Mouse (Mus musculus): Measurements from ENCODE around the gene Dis3l2.

Gene Dis3l2

DNA sequence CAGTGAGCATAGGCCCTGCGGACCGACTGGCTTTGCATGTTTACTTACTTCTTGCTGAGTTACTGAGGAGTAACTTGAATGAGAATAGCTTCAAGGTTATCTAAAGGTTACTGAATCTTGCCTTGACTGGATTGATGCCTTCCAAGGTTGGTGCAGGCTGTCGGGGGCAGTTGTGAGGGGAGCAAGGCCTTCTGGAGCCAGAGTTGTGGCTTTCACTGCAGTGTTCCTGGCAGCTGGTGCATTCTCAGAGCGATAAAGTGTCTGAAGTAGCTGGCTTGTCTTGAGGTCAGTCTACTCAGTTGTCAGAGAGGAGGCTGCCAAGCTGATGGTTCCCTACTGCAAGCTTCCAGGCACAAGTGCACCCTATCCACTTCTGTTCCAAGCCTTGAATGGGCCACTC, 15.8 kb downstream of the Dis3l2 start:
- no peak for DNase-seq (ENCODE audit: low read depth in 2 of 2, low spot score in 2 of 2)

GRCm38 (mm10) chr1:86733160-86733821, 29.7 kb downstream of the Dis3l2 start:
- no peak for DNase-seq (ENCODE audit: low read depth in 2 of 2, low spot score in 2 of 2)

DNA sequence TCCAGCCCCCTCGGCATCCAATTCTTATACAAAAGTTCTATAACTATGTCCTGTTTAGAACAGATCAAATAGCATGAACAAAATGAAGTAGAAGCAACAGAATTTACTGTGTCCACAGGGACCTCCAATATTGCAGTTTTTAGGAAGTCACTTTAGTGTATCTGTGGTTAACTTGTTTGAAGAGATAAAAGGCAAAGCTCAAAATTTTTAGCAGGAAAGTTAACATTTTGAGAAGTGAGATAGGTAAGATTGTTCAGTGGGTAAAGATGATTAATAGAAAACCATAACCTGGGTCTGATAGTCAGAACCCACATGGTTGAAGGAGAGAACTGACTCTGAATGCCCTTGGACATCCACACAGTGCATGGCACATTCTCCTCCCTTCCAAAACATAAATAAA, 32.8 kb downstream of the Dis3l2 start:
- DNase-seq (ENCODE audit: low read depth in 2 of 2, low spot score in 2 of 2): no peak

DNA sequence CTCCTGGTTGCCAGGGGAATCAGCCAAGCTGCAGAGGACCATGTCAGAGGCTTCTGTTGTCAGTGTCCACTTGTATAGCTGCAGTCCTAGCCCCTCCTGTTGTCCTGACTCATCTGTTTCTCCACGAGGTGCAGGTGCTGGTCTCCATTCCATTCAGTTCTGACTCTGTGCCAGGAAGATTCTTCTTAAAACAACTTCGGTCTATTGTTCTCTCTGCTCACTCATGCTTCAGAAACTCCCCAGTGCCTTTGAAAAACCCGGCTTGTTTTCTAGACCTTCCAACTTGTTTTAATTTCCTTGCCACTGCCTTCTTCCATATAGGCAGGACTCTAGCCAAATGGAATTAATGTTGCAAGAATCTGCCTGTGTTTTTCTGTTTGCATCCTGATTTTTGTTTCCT, 39.3 kb downstream of the Dis3l2 start:
- DNase-seq (ENCODE audit: low read depth in 2 of 2, low spot score in 2 of 2): no peak

GRCm38 (mm10) chr1:86747034-86747433, 43.4 kb downstream of the Dis3l2 start:
- no peak for DNase-seq (ENCODE audit: low read depth in 2 of 2, low spot score in 2 of 2)

DNA sequence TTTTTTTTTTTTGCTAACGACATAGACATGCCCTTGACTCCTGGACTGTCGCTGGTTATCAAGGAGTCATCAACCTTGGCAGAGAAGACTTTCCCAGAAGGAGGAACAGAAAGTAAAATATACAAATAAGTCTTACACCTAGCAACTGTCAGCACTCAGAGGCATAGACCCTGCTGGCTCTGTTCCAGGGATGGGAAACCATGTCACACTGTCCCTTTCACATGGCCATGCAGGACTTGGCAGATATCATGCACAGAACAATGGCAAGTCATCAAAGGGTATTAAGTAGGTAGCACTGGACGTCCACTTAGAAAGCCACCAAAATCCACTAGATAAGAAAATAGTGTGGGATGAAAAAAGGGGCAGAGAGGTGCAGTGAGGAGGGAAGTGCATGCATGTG, 46.5 kb downstream of the Dis3l2 start:
- no peak for DNase-seq (ENCODE audit: low read depth in 2 of 2, low spot score in 2 of 2)

GRCm38 (mm10) chr1:86753416-86753815, 49.8 kb downstream of the Dis3l2 start:
- no peak for DNase-seq (ENCODE audit: low read depth in 2 of 2, low spot score in 2 of 2)

DNA sequence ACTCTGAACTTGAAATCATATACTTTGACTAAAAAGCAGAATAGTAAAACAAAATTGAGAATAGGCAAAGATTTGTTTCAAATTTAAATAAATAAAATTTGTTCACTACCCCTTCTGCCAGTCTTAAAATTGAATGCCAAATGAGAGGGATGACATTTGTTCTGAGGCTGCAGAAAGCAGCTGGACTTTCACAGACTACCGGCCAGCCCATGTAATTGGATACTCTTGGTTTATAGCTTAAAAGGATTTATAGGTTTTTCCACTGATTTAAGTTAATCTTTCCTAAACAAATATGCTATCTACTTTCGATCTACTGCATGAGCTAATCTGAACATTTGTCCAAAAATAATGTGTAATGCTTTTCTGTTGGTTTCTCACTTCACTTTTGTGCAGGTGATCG, 50.7 kb downstream of the Dis3l2 start:
- no peak for DNase-seq (ENCODE audit: low read depth in 2 of 2, low spot score in 2 of 2)

GRCm38 (mm10) chr1:86758091-86758490, 54.5 kb downstream of the Dis3l2 start:
- DNase-seq (ENCODE audit: low read depth in 2 of 2, low spot score in 2 of 2): no peak

GRCm38 (mm10) chr1:86762161-86762560, 58.6 kb downstream of the Dis3l2 start:
- no peak for DNase-seq (ENCODE audit: low read depth in 2 of 2, low spot score in 2 of 2)

DNA sequence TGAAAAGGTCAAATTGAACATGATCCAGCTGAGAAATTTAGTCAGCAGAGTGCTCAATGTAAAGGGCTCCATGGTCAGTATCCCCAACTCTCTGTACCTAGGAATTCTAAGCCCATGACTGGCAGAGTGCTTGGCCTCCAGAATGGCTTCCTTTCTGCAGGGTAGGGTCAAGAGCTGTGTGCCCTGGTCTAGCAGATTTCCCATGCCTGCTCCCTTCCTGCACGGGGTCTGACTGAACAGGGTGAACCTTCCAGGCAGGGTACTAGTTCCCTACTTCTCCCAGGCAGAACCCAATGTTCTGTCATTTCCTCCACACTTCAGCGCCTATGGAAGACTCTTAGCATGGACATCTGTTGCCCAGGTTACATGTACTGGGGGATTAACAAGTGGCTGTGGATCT, 97.6 kb downstream of the Dis3l2 start:
- DNase-seq (ENCODE audit: low read depth in 2 of 2, low spot score in 2 of 2): no peak

- DNase-seq (ENCODE audit: low read depth in 2 of 2, low spot score in 2 of 2): no peak
Measured at GRCm38 (mm10) chr1:86811756-86812155, 108.1 kb downstream of the Dis3l2 start.

GRCm38 (mm10) chr1:86822266-86822665, 118.7 kb downstream of the Dis3l2 start:
- DNase-seq (ENCODE audit: low read depth in 2 of 2, low spot score in 2 of 2): no peak

GRCm38 (mm10) chr1:86834351-86834987, 130.9 kb downstream of the Dis3l2 start:
- no peak for DNase-seq (ENCODE audit: low read depth in 2 of 2, low spot score in 2 of 2)

DNA sequence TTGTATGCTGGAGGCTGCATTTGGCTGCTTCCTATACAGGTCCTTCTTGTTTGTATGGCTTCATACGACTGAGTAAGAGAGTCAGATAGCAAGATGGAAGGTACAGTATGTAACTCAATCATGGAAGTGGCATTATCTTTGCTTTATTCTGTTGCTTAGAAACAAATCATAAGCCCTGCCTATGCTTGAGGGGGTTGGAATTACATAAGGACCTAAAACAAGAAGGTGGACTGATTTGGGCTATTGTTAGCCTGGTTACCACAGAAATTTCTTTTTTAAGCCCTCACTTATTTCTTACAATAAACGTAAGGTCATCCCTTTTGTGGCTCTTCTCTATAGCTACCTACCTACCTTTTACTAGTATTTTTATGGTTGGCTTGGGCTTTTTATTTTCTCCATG, 131.4 kb downstream of the Dis3l2 start:
- DNase-seq (ENCODE audit: low read depth in 2 of 2, low spot score in 2 of 2): no peak

DNA sequence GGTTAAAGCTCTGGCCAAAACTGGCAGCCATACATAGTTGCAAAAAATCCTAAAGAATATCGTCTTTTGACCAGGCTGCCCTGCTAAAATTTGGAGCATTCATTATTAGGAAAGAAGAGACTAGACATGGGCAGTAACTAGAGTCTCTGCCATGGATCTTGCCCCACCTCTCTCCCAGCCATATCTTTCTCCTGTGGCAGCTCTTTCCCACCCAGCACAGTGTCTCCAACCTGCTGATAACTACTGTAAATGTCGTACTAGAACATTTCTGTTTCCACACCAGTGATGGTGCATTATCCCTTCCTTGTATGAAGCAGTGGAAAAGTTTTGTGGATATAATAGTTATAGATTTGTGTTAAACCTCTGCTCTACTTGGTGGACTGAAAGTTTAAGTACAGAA, 147.1 kb downstream of the Dis3l2 start:
- DNase-seq (ENCODE audit: low read depth in 2 of 2, low spot score in 2 of 2): no peak

- no peak for DNase-seq (ENCODE audit: low read depth in 2 of 2, low spot score in 2 of 2)
Measured at GRCm38 (mm10) chr1:86858876-86859275, 155.3 kb downstream of the Dis3l2 start.

- no peak for DNase-seq (ENCODE audit: low read depth in 2 of 2, low spot score in 2 of 2)
Measured at GRCm38 (mm10) chr1:86859371-86859770, 155.8 kb downstream of the Dis3l2 start.

- DNase-seq (ENCODE audit: low read depth in 2 of 2, low spot score in 2 of 2): no peak
Measured at GRCm38 (mm10) chr1:86873745-86874144, 170.1 kb downstream of the Dis3l2 start.

GRCm38 (mm10) chr1:86878743-86879142, 175.1 kb downstream of the Dis3l2 start:
- no peak for DNase-seq (ENCODE audit: low read depth in 2 of 2, low spot score in 2 of 2)

- no peak for DNase-seq (ENCODE audit: low read depth in 2 of 2, low spot score in 2 of 2)
Measured at GRCm38 (mm10) chr1:86879547-86879946, 175.9 kb downstream of the Dis3l2 start.

DNA sequence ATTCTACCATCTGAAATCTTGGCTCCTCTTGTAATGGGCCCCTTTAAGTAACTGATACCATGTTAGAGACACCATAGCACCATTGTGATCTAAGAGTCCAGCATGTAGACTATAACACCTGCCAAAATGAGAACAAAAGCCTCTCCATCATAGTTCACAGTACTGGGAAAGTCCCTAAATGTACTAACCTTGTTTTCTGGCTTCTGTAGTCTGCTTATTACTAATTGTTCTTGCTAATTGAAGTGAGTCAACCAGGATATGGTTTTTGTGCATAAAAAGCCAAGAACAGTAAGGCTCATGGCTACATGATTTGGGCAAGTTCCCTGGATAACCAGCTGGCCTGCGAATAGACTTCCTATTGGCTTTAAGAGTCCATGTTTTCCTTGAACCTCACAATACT, 183.5 kb downstream of the Dis3l2 start:
- DNase-seq (ENCODE audit: low read depth in 2 of 2, low spot score in 2 of 2): no peak

DNA sequence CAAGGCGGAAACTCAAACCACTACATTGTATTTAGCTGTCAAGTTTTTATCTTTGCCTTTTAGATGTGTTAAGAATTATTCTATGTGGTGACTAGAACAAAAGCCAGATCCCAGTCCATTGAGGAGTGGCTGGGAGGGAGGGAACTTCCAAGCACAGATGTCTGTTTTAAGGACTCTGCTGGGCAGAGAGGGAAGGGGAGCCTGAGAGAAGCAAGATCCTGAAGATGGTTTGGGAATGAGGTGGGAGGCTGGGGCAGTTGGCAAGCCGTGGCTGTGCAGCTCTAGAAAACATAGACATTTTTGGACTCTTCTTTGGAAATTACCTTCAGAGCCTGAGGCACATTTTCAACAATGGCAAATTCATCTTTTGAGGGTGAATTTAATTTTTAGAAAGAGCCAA, 208.9 kb downstream of the Dis3l2 start:
- DNase-seq (ENCODE audit: low read depth in 2 of 2, low spot score in 2 of 2): no peak
